Comparison of ENCODE assay signal across 29 mouse cellular contexts in genomic region chr4:123355941-123356340, GRCm38 (mm10). TPM values are rescaled to one million over a fixed set of nuclear protein-coding genes. Genes with fewer than 3 reads are reported as not detected.
"Had no signal": no experiment of that assay in that cellular context is flagged by ENCODE, and none has a peak within 500 bp of the region (broad histone marks: within the 10 kb centered on the region; RNA-seq: fewer than 3 reads in every experiment).

No protein-coding gene starts in this region.

- H3K27ac ChIP-seq: heart, embryonic 13.5 days; heart, embryonic 15.5 days; hindbrain, embryonic 13.5 days; hindbrain, embryonic 15.5 days; hindbrain, postnatal 0 days; kidney, embryonic 15.5 days; layer of hippocampus, adult 2 months; left cerebral cortex, adult 2 months; limb, embryonic 13.5 days; limb, embryonic 15.5 days; liver, embryonic 12.5 days had no signal

- H3K27me3 ChIP-seq: heart, embryonic 13.5 days; heart, embryonic 15.5 days; hindbrain, embryonic 13.5 days; hindbrain, embryonic 15.5 days; kidney, embryonic 15.5 days; limb, embryonic 13.5 days; limb, embryonic 15.5 days; liver, embryonic 12.5 days had no signal

- ATAC-seq: hindbrain, postnatal 0 days; intestine, embryonic 16.5 days; liver, embryonic 12.5 days had no signal

- H3K4me3 ChIP-seq: heart, embryonic 13.5 days; heart, embryonic 15.5 days; hindbrain, embryonic 13.5 days; hindbrain, embryonic 15.5 days; kidney, embryonic 15.5 days; layer of hippocampus, adult 2 months; left cerebral cortex, adult 2 months; limb, embryonic 13.5 days; limb, embryonic 15.5 days; liver, embryonic 12.5 days had no signal

- DNase-seq: gastrocnemius, postnatal 14 days; gastrocnemius, postnatal 36 days; heart, adult 18-20 months; heart, postnatal 14 days; heart, postnatal 36 days; kidney, adult 11 months; kidney, adult 2 months; kidney, adult 9 months; kidney, postnatal 10 days; kidney, postnatal 25 days; kidney, postnatal 4 days had no signal

- H3K9me3 ChIP-seq: heart, embryonic 13.5 days; heart, embryonic 15.5 days; hindbrain, embryonic 13.5 days; hindbrain, embryonic 15.5 days; kidney, embryonic 15.5 days; limb, embryonic 13.5 days; limb, embryonic 15.5 days; liver, embryonic 12.5 days had no signal

- H3K4me1 ChIP-seq: heart, embryonic 13.5 days; heart, embryonic 15.5 days; hindbrain, embryonic 13.5 days; hindbrain, embryonic 15.5 days; kidney, embryonic 15.5 days; limb, embryonic 13.5 days; limb, embryonic 15.5 days; liver, embryonic 12.5 days had no signal

- H3K4me2 ChIP-seq: heart, embryonic 11.5 days; heart, embryonic 13.5 days; heart, embryonic 15.5 days; hindbrain, embryonic 13.5 days; hindbrain, embryonic 15.5 days; kidney, embryonic 15.5 days; limb, embryonic 13.5 days; limb, embryonic 15.5 days; liver, embryonic 12.5 days had no signal

- H3K9ac ChIP-seq: heart, embryonic 13.5 days; heart, embryonic 15.5 days; hindbrain, embryonic 13.5 days; hindbrain, embryonic 15.5 days; kidney, embryonic 15.5 days; limb, embryonic 13.5 days; limb, embryonic 15.5 days; liver, embryonic 12.5 days had no signal

RNA-seq across cellular contexts. Expression of gene Bmp8a, which starts 12.9 kb away (rescaled TPM):
- polyA plus RNA-seq: heart, embryonic 15.5 days; heart, postnatal 0 days; liver, adult 2 months had no signal

RNA-seq across cellular contexts. Expression of gene Oxct2a, which starts 32.5 kb away (rescaled TPM):
- polyA plus RNA-seq: heart, embryonic 11.5 days; heart, embryonic 13.5 days; heart, embryonic 15.5 days; heart, postnatal 0 days; hindbrain, embryonic 11.5 days; hindbrain, embryonic 13.5 days; hindbrain, embryonic 15.5 days; intestine, embryonic 14.5 days; intestine, embryonic 16.5 days; kidney, embryonic 15.5 days; limb, embryonic 11.5 days; limb, embryonic 13.5 days; liver, adult 2 months had no signal
